12 mouse cellular contexts compared by ENCODE assay signal in genomic region chr10:81536734-81537133, GRCm38 (mm10). TPM values are rescaled to one million over a fixed set of nuclear protein-coding genes. Genes with fewer than 3 reads are reported as not detected.
DNase-seq lines count a peak whose midpoint lies in the region; ATAC-seq and TF ChIP-seq lines count a peak whose summit lies in the region.
"Had no signal": no experiment of that assay in that cellular context is flagged by ENCODE, and none has a peak within 500 bp of the region (broad histone marks: within the 10 kb centered on the region; RNA-seq: fewer than 3 reads in every experiment).

No protein-coding gene starts in this region.

- H3K4me3 ChIP-seq in lung, embryonic 14.5 days (ENCODE audit: low read depth, low read length): no peak overlapping the region
- H3K4me3 ChIP-seq in MEL (ENCODE audit: control insufficient read depth in 1 of 2, insufficient read depth in 1 of 2, low read depth in 2 of 2, low read length in 2 of 2): no peak overlapping the region
- H3K4me3 ChIP-seq in neural tube, embryonic 15.5 days (replicated peaks): no peak overlapping the region
- H3K4me3 ChIP-seq in heart, embryonic 12.5 days: no peak overlapping the region
- H3K4me3 ChIP-seq: stomach, embryonic 15.5 days had no signal

- no peaks in the 10 kb centered on the region for H3K4me1 ChIP-seq in lung, embryonic 14.5 days (ENCODE audit: insufficient read depth)
- no peaks in the 10 kb centered on the region for H3K4me1 ChIP-seq in MEL (ENCODE audit: control insufficient read depth in 1 of 2, insufficient read depth in 2 of 2, low read length in 2 of 2)
- peaks cover 11% of the 10 kb centered on the region for H3K4me1 ChIP-seq in neural tube, embryonic 15.5 days
- peaks cover 31% of the 10 kb centered on the region for H3K4me1 ChIP-seq in heart, embryonic 12.5 days (replicated peaks)

- TF ChIP-seq CTCF in lung, embryonic 14.5 days (IDR thresholded peaks at IDR 0.05; ENCODE audit: low read depth): peak; percentile 73
- peak; percentile 69 to 97 (median 73) for TF ChIP-seq CTCF in MEL (IDR thresholded peaks at IDR 0.05 in 2 of 3, conservative IDR thresholded peaks at IDR 0.05 in 1 of 3; ENCODE audit: control insufficient read depth in 1 of 3, insufficient read depth in 1 of 3, low read depth in 2 of 3, low read length in 3 of 3, poor library complexity in 1 of 3, severe bottlenecking in 1 of 3)

- DNase-seq in gastrocnemius, postnatal 14 days: peak; percentile 49
- DNase-seq in gastrocnemius, postnatal 4 days (ENCODE audit: low spot score in 2 of 2): no peak
- peak; percentile 22 for DNase-seq in lung, embryonic 14.5 days
- no peak for DNase-seq in lung, adult 18-20 months
- DNase-seq in MEL (ENCODE audit: low read depth, low spot score): peak; percentile 69
- DNase-seq: kidney, adult 9 months; layer of hippocampus, postnatal 36 days; retina, postnatal 1 day had no signal

- H3K27me3 ChIP-seq in lung, embryonic 14.5 days (ENCODE audit: insufficient read depth, low read length): no peaks in the 10 kb centered on the region
- H3K27me3 ChIP-seq in MEL (ENCODE audit: control insufficient read depth in 1 of 2, insufficient read depth in 2 of 2, low read length in 2 of 2): no peaks in the 10 kb centered on the region
- H3K27me3 ChIP-seq in neural tube, embryonic 15.5 days (replicated peaks): no peaks in the 10 kb centered on the region
- no peaks in the 10 kb centered on the region for H3K27me3 ChIP-seq in heart, embryonic 12.5 days (replicated peaks)
- H3K27me3 ChIP-seq: stomach, embryonic 15.5 days had no signal

- intact Hi-C loops in gastrocnemius, postnatal 14 days (cut with DNase I; ENCODE audit: low total_unique reads): loop anchor here (5.0 kb wide), 1 partner anchor 34 kb away; the partner anchor contains the start of gene S1pr4

- TF ChIP-seq RAD21 in MEL (IDR thresholded peaks at IDR 0.05; ENCODE audit: low read depth, low read length): peak; percentile 48

- TF ChIP-seq POLR2A in MEL (IDR thresholded peaks at IDR 0.05; ENCODE audit: control insufficient read depth in 1 of 2, insufficient read depth in 1 of 2, low read depth in 1 of 2, low read length in 2 of 2, poor library complexity in 1 of 2): no peak

- no peak for ATAC-seq in lung, embryonic 14.5 days (ENCODE audit: insufficient read depth)
- ATAC-seq in megakaryocyte progenitor cell, adult 5-6 weeks (replicated peaks; ENCODE audit: poor library complexity): peak; percentile 81
- no peak for ATAC-seq in neural tube, embryonic 15.5 days (ENCODE audit: low FRiP score)
- no peak for ATAC-seq in heart, embryonic 12.5 days (ENCODE audit: insufficient number of reproducible peaks, low FRiP score)

- H3K79me2 ChIP-seq in MEL (ENCODE audit: control insufficient read depth, insufficient read depth, low read length, poor library complexity): peaks cover 36% of the 10 kb centered on the region

- H3K9me3 ChIP-seq in lung, embryonic 14.5 days (ENCODE audit: low read depth, low read length): no peaks in the 10 kb centered on the region
- H3K9me3 ChIP-seq in MEL (replicated peaks; ENCODE audit: insufficient read depth, low read length): no peaks in the 10 kb centered on the region
- H3K9me3 ChIP-seq in neural tube, embryonic 15.5 days (replicated peaks): no peaks in the 10 kb centered on the region
- no peaks in the 10 kb centered on the region for H3K9me3 ChIP-seq in heart, embryonic 12.5 days (replicated peaks)
- H3K9me3 ChIP-seq: stomach, embryonic 15.5 days had no signal

- no peak overlapping the region for H3K9ac ChIP-seq in lung, embryonic 14.5 days
- no peak overlapping the region for H3K9ac ChIP-seq in MEL (ENCODE audit: control insufficient read depth, low read depth, low read length, poor library complexity, severe bottlenecking)
- H3K9ac ChIP-seq in neural tube, embryonic 15.5 days (replicated peaks): no peak overlapping the region
- no peak overlapping the region for H3K9ac ChIP-seq in heart, embryonic 12.5 days
- H3K9ac ChIP-seq: stomach, embryonic 15.5 days had no signal

- peaks cover 40% of the 10 kb centered on the region for H3K36me3 ChIP-seq in lung, embryonic 14.5 days (ENCODE audit: insufficient read depth)
- H3K36me3 ChIP-seq in MEL (ENCODE audit: control insufficient read depth in 1 of 2, insufficient read depth in 2 of 2, low read length in 2 of 2): peaks cover 0 to 1% of the 10 kb centered on the region in 2 experiments; a peak in 2 of 4 replicates
- H3K36me3 ChIP-seq in neural tube, embryonic 15.5 days: peaks cover 18% of the 10 kb centered on the region
- H3K36me3 ChIP-seq in heart, embryonic 12.5 days: peaks cover 56% of the 10 kb centered on the region

- 79% methylated on average over 6 of the region's 6 CpGs for WGBS in lung, embryonic 14.5 days
- 79% methylated on average over 6 of the region's 6 CpGs for WGBS in neural tube, embryonic 15.5 days
- WGBS in heart, embryonic 12.5 days: 71% methylated on average over 6 of the region's 6 CpGs

- no peak overlapping the region for H3K27ac ChIP-seq in lung, embryonic 14.5 days (ENCODE audit: low read depth)
- no peak overlapping the region for H3K27ac ChIP-seq in MEL (ENCODE audit: control insufficient read depth, low read depth, low read length)
- no peak overlapping the region for H3K27ac ChIP-seq in neural tube, embryonic 15.5 days (replicated peaks)
- no peak overlapping the region for H3K27ac ChIP-seq in heart, embryonic 12.5 days (ENCODE audit: poor library complexity, severe bottlenecking)
- H3K27ac ChIP-seq: stomach, embryonic 15.5 days had no signal

- H3K4me2 ChIP-seq in lung, embryonic 14.5 days: no peak overlapping the region
- H3K4me2 ChIP-seq in neural tube, embryonic 15.5 days: no peak overlapping the region
- H3K4me2 ChIP-seq in heart, embryonic 12.5 days: no peak overlapping the region
- H3K4me2 ChIP-seq: stomach, embryonic 15.5 days had no signal

- no peak for TF ChIP-seq EP300 in MEL (IDR thresholded peaks at IDR 0.05; ENCODE audit: low read depth in 1 of 2, low read length in 2 of 2)

RNA-seq across cellular contexts. Expression of gene Gna11, which starts 8.3 kb away (rescaled TPM):
- 10 to 100 TPM; 31.6 to 34.6 TPM for total RNA-seq in gastrocnemius, postnatal 14 days (2021)
- 10 to 100 TPM; 56.8 to 59.5 TPM for total RNA-seq in gastrocnemius, postnatal 4 days (2021)
- polyA plus RNA-seq in lung, embryonic 14.5 days (2014; fragmentation: Nextera tagmentation; extraction: Ambion mirVana): 81.2 and 88.2 TPM in 2 replicates
- 12.2 and 14.1 TPM in 2 replicates for total RNA-seq in MEL (2012; rRNA removed)
- polyA plus RNA-seq in MEL (2012; ENCODE audit: insufficient read depth in 1 of 2, insufficient read length in 2 of 2, low read depth in 1 of 2, low replicate concordance in 2 of 2, missing spikeins in 1 of 2): 10 to 100 TPM in 1 of 2 experiments, not detected in 1; 18.4 TPM
- 5.4 and 6.0 TPM in 2 replicates for total RNA-seq in megakaryocyte progenitor cell, adult 5-6 weeks (2015)
- 7.6 and 10.2 TPM in 2 replicates for total RNA-seq in megakaryocyte progenitor cell, adult 5-6 weeks (2017)
- 91.1 and 102 TPM in 2 replicates for polyA plus RNA-seq in neural tube, embryonic 15.5 days (2015; fragmentation: Nextera tagmentation; extraction: Ambion mirVana)
- polyA plus RNA-seq in heart, embryonic 12.5 days (2016; fragmentation: Nextera tagmentation; extraction: Ambion mirVana): 58.4 and 66.2 TPM in 2 replicates

RNA-seq across cellular contexts. Expression of gene Gna15, which starts 12.7 kb away (rescaled TPM):
- total RNA-seq in gastrocnemius, postnatal 14 days (2021): 1 to 10 TPM in 1 of 2 experiments, under 1 TPM in 1; 0.60 to 1.2 TPM
- total RNA-seq in gastrocnemius, postnatal 4 days (2021): 1 to 10 TPM; 1.1 to 1.8 TPM
- 1.1 and 1.7 TPM in 2 replicates for polyA plus RNA-seq in lung, embryonic 14.5 days (2014; fragmentation: Nextera tagmentation; extraction: Ambion mirVana)
- total RNA-seq in MEL (2012; rRNA removed): 28.2 and 33.0 TPM in 2 replicates
- 100 to 1,000 TPM in 1 of 2 experiments, 10 to 100 TPM in 1; 23.0 to 142 TPM for polyA plus RNA-seq in MEL (2012; ENCODE audit: insufficient read depth in 1 of 2, insufficient read length in 2 of 2, low read depth in 1 of 2, low replicate concordance in 2 of 2, missing spikeins in 1 of 2)
- total RNA-seq in megakaryocyte progenitor cell, adult 5-6 weeks (2015): 29.4 and 31.9 TPM in 2 replicates
- total RNA-seq in megakaryocyte progenitor cell, adult 5-6 weeks (2017): 28.7 and 28.9 TPM in 2 replicates
- 1.7 and 2.6 TPM in 2 replicates for polyA plus RNA-seq in neural tube, embryonic 15.5 days (2015; fragmentation: Nextera tagmentation; extraction: Ambion mirVana)
- polyA plus RNA-seq in heart, embryonic 12.5 days (2016; fragmentation: Nextera tagmentation; extraction: Ambion mirVana): 1.9 and 2.3 TPM in 2 replicates

RNA-seq across cellular contexts. Expression of gene Aes, which starts 22.6 kb away (rescaled TPM):
- 100 to 1,000 TPM; 660 to 698 TPM for total RNA-seq in gastrocnemius, postnatal 14 days (2021)
- total RNA-seq in gastrocnemius, postnatal 4 days (2021): 100 to 1,000 TPM; 537 to 620 TPM
- 360 and 404 TPM in 2 replicates for polyA plus RNA-seq in lung, embryonic 14.5 days (2014; fragmentation: Nextera tagmentation; extraction: Ambion mirVana)
- 170 and 197 TPM in 2 replicates for total RNA-seq in MEL (2012; rRNA removed)
- 100 to 1,000 TPM in 1 of 2 experiments, not detected in 1; 355 TPM for polyA plus RNA-seq in MEL (2012; ENCODE audit: insufficient read depth in 1 of 2, insufficient read length in 2 of 2, low read depth in 1 of 2, low replicate concordance in 2 of 2, missing spikeins in 1 of 2)
- total RNA-seq in megakaryocyte progenitor cell, adult 5-6 weeks (2015): 197 and 225 TPM in 2 replicates
- 178 and 191 TPM in 2 replicates for total RNA-seq in megakaryocyte progenitor cell, adult 5-6 weeks (2017)
- polyA plus RNA-seq in neural tube, embryonic 15.5 days (2015; fragmentation: Nextera tagmentation; extraction: Ambion mirVana): 771 and 825 TPM in 2 replicates
- 636 and 677 TPM in 2 replicates for polyA plus RNA-seq in heart, embryonic 12.5 days (2016; fragmentation: Nextera tagmentation; extraction: Ambion mirVana)

RNA-seq across cellular contexts. Expression of gene S1pr4, which starts 36.8 kb away (rescaled TPM):
- under 1 TPM; 0.64 to 0.86 TPM for total RNA-seq in gastrocnemius, postnatal 14 days (2021)
- under 1 TPM; 0.37 to 0.54 TPM for total RNA-seq in gastrocnemius, postnatal 4 days (2021)
- polyA plus RNA-seq in lung, embryonic 14.5 days (2014; fragmentation: Nextera tagmentation; extraction: Ambion mirVana): 1.3 and 1.7 TPM in 2 replicates
- 1.7 and 2.1 TPM in 2 replicates for total RNA-seq in MEL (2012; rRNA removed)
- 1 to 10 TPM in 1 of 2 experiments, not detected in 1; 1.6 TPM for polyA plus RNA-seq in MEL (2012; ENCODE audit: insufficient read depth in 1 of 2, insufficient read length in 2 of 2, low read depth in 1 of 2, low replicate concordance in 2 of 2, missing spikeins in 1 of 2)
- total RNA-seq in megakaryocyte progenitor cell, adult 5-6 weeks (2015): 8.3 and 8.9 TPM in 2 replicates
- total RNA-seq in megakaryocyte progenitor cell, adult 5-6 weeks (2017): 6.2 and 9.5 TPM in 2 replicates
- polyA plus RNA-seq in neural tube, embryonic 15.5 days (2015; fragmentation: Nextera tagmentation; extraction: Ambion mirVana): 0.69 and 2.1 TPM in 2 replicates
- 0.42 and 0.52 TPM in 2 replicates for polyA plus RNA-seq in heart, embryonic 12.5 days (2016; fragmentation: Nextera tagmentation; extraction: Ambion mirVana)

RNA-seq across cellular contexts. Expression of gene Tle2, which starts 37.6 kb away (rescaled TPM):
- total RNA-seq in gastrocnemius, postnatal 14 days (2021): 1 to 10 TPM; 4.3 to 4.4 TPM
- total RNA-seq in gastrocnemius, postnatal 4 days (2021): 10 to 100 TPM in 1 of 2 experiments, 1 to 10 TPM in 1; 7.8 to 10.5 TPM
- polyA plus RNA-seq in lung, embryonic 14.5 days (2014; fragmentation: Nextera tagmentation; extraction: Ambion mirVana): 27.5 and 32.5 TPM in 2 replicates
- total RNA-seq in MEL (2012; rRNA removed): 0.19 and 0.75 TPM in 2 replicates
- polyA plus RNA-seq in MEL (2012; ENCODE audit: insufficient read depth in 1 of 2, insufficient read length in 2 of 2, low read depth in 1 of 2, low replicate concordance in 2 of 2, missing spikeins in 1 of 2): 1 to 10 TPM in 1 of 2 experiments, not detected in 1; 2.4 TPM
- 0.95 and 1.5 TPM in 2 replicates for total RNA-seq in megakaryocyte progenitor cell, adult 5-6 weeks (2015)
- 0.08 and 3.5 TPM in 2 replicates for total RNA-seq in megakaryocyte progenitor cell, adult 5-6 weeks (2017)
- 41.8 and 49.9 TPM in 2 replicates for polyA plus RNA-seq in neural tube, embryonic 15.5 days (2015; fragmentation: Nextera tagmentation; extraction: Ambion mirVana)
- 25.8 and 30.8 TPM in 2 replicates for polyA plus RNA-seq in heart, embryonic 12.5 days (2016; fragmentation: Nextera tagmentation; extraction: Ambion mirVana)

Comparison
In these comparisons a context has a peak if more than half of its experiments do, and no peak if none do; other contexts are left out.
1. DNase-seq: peak in gastrocnemius, postnatal 14 days (single experiment), lung, embryonic 14.5 days (single experiment) and MEL (single experiment); none in gastrocnemius, postnatal 4 days (0 of 2) and lung, adult 18-20 months (0 of 2).
2. RNA of gene Gna15, which starts 12.7 kb away (total RNA-seq): 28.2 to 33.0 TPM in MEL and 28.7 to 31.9 TPM in megakaryocyte progenitor cell, adult 5-6 weeks; 1.1 to 1.8 TPM in gastrocnemius, postnatal 4 days and 0.60 to 1.2 TPM in gastrocnemius, postnatal 14 days; every median in the first group is over 10 times any median in the second.